Mouse (Mus musculus) Patski (cell line): ENCODE measurements around the gene Gm14408. TPM values are rescaled to one million over a fixed set of nuclear protein-coding genes. Genes with fewer than 3 reads are reported as not detected.
"Not testable (repeated sequence)": the region's sequence is repeated elsewhere in the genome, so short reads cannot be mapped to it uniquely, and the experiment has no call there.

Experiments used
- ATAC-seq: fragments of 100-300 bp; one replicate; pipeline ENCODE4 v1.8.0; 2021
- CTCF ChIA-PET: fragments of 350-600 bp; sonication (Branson Sonifier 250); formaldehyde crosslinking; loops from one replicate; lab custom pipeline; 2022; ENCODE audit warnings: inconsistent platforms; lab: Charles Lee
- POLR2A ChIA-PET: fragments of 350-600 bp; sonication (Branson Sonifier 250); formaldehyde crosslinking; loops from one replicate; lab custom pipeline; 2022; ENCODE audit warnings: antibody characterized with exemption, inconsistent platforms; lab: Charles Lee
- DNase-seq: peaks from one replicate; pipeline ENCODE4 v3.0.0-alpha.2; 2011; ENCODE audit warnings: low read depth, low spot score
- H3K27me3 ChIP-seq: fragments of 371-371 bp; one replicate; pipeline ENCODE4 v1.5.1; 2021
- in situ Hi-C: fragments of 300-500 bp; cut with MboI; formaldehyde crosslinking; loops from 3 replicates; pipeline ENCODE4 v1.11.1; 2018; ENCODE audit warnings: low pct_unique_long_range_greater_than_20kb, mixed read lengths
- polyA plus RNA-seq: library from polyadenylated mRNA; unstranded; gene quantifications from one replicate; pipeline ENCODE4 v1.2.3, GENCODE M21; 2021

The Gm14408 gene
- polyA plus RNA-seq: not detected

GRCm38 (mm10) chr2:176830840-176831239 lies at the start of gene Gm14408:
Gm14408 (plus strand) TSS chr2:176831140.
- POLR2A ChIA-PET, H3K27me3 ChIP-seq, ATAC-seq, in situ Hi-C loops, DNase-seq, CTCF ChIA-PET: not testable (repeated sequence)

- DNase-seq, ATAC-seq, H3K27me3 ChIP-seq, POLR2A ChIA-PET, CTCF ChIA-PET, in situ Hi-C loops: not testable (repeated sequence)
These were observed 32.6 kb upstream of the Gm14408 start, which contains the start of gene Gm14295 for GRCm38 (mm10) chr2:176798312-176798711. Gm14295 (plus strand) TSS chr2:176798612.

GRCm38 (mm10) chr2:176798785-176799184 lies 32.2 kb upstream of the Gm14408 start:
- ATAC-seq, in situ Hi-C loops, DNase-seq, H3K27me3 ChIP-seq, CTCF ChIA-PET, POLR2A ChIA-PET: not testable (repeated sequence)

Other genes with a start within 250 kb of the Gm14408 start
- gene Gm14308, start 194.8 kb upstream of the Gm14408 start, polyA plus RNA-seq: 1.0 TPM
- gene Zfp973, start 160.6 kb upstream of the Gm14408 start, polyA plus RNA-seq: 10.0 TPM
- 22.3 TPM for gene Gm14305, start 122.8 kb upstream of the Gm14408 start, polyA plus RNA-seq
- 19.9 TPM for gene Gm14295, start 32.5 kb upstream of the Gm14408 start, polyA plus RNA-seq
- gene Gm14296, start 96.7 kb downstream of the Gm14408 start, polyA plus RNA-seq: 6.8 TPM
- gene Gm14419, start 169.8 kb downstream of the Gm14408 start, polyA plus RNA-seq: 21.6 TPM
- 1.4 TPM for gene Gm14401, start 243.2 kb downstream of the Gm14408 start, polyA plus RNA-seq